Mouse (Mus musculus) layer of hippocampus, postnatal 36 days (tissue): Measurements from ENCODE around the gene Dbil5. TPM values are rescaled to one million over a fixed set of nuclear protein-coding genes. Genes with fewer than 3 reads are reported as not detected.

Source experiments
- total RNA-seq, 2 experiments: library from RNA; stranded (reverse); gene quantifications; 2 replicates each; pipeline ENCODE4 v1.2.3; 2021

The Dbil5 gene
- total RNA-seq, 2 experiments from 2014 or later, result 0.65 to 1.2 TPM

Other genes with a start within 250 kb of the Dbil5 start
- 1 to 10 TPM; 1.8 to 2.3 TPM for gene 1700016K19Rik, start 217.7 kb upstream of the Dbil5 start, total RNA-seq
- 10 to 100 TPM in 1 of 2 experiments, 1 to 10 TPM in 1; 7.9 to 10.2 TPM for gene Rflnb, start 189.8 kb upstream of the Dbil5 start, total RNA-seq
- gene Vps53, start 38.0 kb upstream of the Dbil5 start, total RNA-seq, result 10 to 100 TPM; 92.2 to 99.8 TPM
- 10 to 100 TPM; 18.4 to 20.9 TPM for gene Fam57a, start 37.9 kb upstream of the Dbil5 start, total RNA-seq
- gene Gemin4, start 56 bp downstream of the Dbil5 start, total RNA-seq, result 1 to 10 TPM; 6.5 to 8.2 TPM
- 10 to 100 TPM; 16.8 to 17.4 TPM for gene Mrm3, start 26.1 kb downstream of the Dbil5 start, total RNA-seq
- 10 to 100 TPM; 51.6 to 59.4 TPM for gene Glod4, start 26.1 kb downstream of the Dbil5 start, total RNA-seq
- gene Nxn, start 181.5 kb downstream of the Dbil5 start, total RNA-seq, result 10 to 100 TPM in 1 of 2 experiments, 1 to 10 TPM in 1; 9.5 to 11.6 TPM
- 10 to 100 TPM; 32.7 to 33.6 TPM for gene Timm22, start 189.3 kb downstream of the Dbil5 start, total RNA-seq